Mouse (Mus musculus): ENCODE results near the gene Ikzf5. TPM values are rescaled to one million over a fixed set of nuclear protein-coding genes. Genes with fewer than 3 reads are reported as not detected.

Ikzf5 gene
- polyA plus RNA-seq, 2 experiments from 2014 or later, result 23.1 to 28.7 TPM

DNA sequence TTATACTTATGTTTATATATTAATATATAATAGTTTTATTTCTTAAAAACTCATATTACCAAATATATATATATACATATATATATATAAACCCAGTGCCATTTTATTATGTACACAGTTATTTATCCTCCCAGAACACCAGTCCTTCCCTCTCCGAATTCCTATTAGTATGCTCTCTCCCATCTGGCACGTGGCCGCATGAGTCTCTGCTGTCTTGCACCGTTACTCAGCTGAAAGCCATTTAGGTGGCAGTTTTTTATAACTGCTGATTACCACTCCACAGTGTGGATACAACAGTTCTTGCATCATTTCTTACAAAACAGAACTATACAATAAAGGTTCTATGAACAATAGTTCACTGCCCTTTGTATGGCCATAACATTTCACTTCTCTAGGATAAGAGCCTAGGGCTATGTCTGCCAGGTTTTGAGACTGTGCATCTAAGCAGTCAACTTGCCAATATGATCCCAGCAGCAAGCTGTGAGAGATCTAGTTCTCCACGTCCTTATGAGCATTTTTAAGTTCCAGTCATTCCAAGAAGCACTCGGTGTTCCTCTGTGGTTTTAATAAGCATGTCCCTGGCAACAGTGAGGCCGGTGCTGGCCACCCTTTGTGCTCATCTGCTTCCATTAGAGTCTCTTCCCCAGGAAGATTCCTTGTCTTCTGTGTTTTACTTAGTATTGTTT, 64.3 kb downstream of the Ikzf5 start:
- no peak for ATAC-seq

Other genes starting within 250 kb of the Ikzf5 start
- not detected for gene 5430419D17Rik, start 236.1 kb downstream of the Ikzf5 start, polyA plus RNA-seq (2017; shearing (Covaris generic))
- gene Cuzd1, start 88.2 kb downstream of the Ikzf5 start, polyA plus RNA-seq (2017; shearing (Covaris generic)), result not detected
- not detected for gene Fam24b, start 81.0 kb downstream of the Ikzf5 start, polyA plus RNA-seq (2017; shearing (Covaris generic))
- gene Fam24a, start 76.7 kb downstream of the Ikzf5 start, polyA plus RNA-seq (2017; shearing (Covaris generic)), result not detected
- 10 to 100 TPM; 12.7 to 18.5 TPM for gene 2310057M21Rik, start 47.8 kb downstream of the Ikzf5 start, polyA plus RNA-seq (2017; shearing (Covaris generic))
- gene Pstk, start 39.4 kb downstream of the Ikzf5 start, polyA plus RNA-seq (2017; shearing (Covaris generic)), result 10 to 100 TPM; 33.6 to 39.6 TPM
- 10 to 100 TPM; 33.3 to 36.3 TPM for gene Acadsb, start 80 bp upstream of the Ikzf5 start, polyA plus RNA-seq (2017; shearing (Covaris generic))
- not detected for gene Hmx3, start 132.3 kb upstream of the Ikzf5 start, polyA plus RNA-seq (2017; shearing (Covaris generic))
- under 1 TPM in 1 of 2 experiments, not detected in 1; 0.32 TPM for gene Hmx2, start 138.3 kb upstream of the Ikzf5 start, polyA plus RNA-seq (2017; shearing (Covaris generic))
- gene Bub3, start 149.7 kb upstream of the Ikzf5 start, polyA plus RNA-seq (2017; shearing (Covaris generic)), result 100 to 1,000 TPM; 176 to 222 TPM

Measured in activated CD4-positive, CD25-positive, alpha-beta regulatory T cell, adult 4 months (primary cell).